Mouse (Mus musculus): ENCODE measurements at regions not wholly inside any gene's neighbourhood (a gene's known extent, or its start where the extent isn't known, plus 50 kb on each side); places are given as distances from the start of the nearest gene placed in this dataset.

DNA sequence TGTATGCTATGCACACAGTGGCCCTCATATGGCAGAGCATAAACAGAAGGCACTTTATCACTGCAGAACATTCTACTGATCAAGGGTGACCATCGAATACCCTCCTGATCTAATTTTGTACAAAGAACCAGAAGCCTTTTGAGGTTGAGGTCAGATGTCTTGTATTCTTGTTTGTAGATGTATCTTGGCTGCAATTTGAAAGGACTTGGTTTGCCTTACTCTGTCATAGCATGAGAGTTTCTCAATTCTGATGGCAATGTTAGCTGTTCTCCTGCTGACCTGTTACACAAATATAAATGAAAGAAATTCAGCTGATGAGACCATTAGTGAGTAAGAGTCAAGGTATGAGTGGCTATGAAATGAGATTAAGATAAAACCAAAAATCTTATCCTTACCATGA lies 199.1 kb upstream of the Aldoart1 start:
- intact Hi-C loops (cut with DNase I): no loop called here
- no peak for DNase-seq

DNA sequence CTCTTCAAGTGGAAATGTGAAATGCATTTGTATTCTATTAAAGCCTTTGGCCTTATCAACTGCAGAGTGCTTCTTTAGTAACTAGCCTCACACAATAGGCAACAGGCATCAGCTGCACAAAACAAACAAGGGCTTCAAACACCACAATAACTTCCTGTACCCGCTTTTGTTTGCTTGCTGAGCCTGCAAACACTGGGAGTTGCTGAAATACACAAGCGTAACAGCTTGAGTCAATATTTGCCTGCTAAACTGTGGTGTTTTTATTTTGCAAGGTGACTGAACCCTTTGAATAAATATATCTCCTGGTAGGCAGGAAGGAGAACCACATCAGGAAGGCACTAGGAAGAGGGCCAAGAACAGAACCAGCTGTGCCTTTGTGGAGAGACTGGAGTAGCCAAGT lies 195.4 kb upstream of the Aldoart1 start:
- intact Hi-C loops (cut with DNase I): no loop called here
- no peak for DNase-seq

DNA sequence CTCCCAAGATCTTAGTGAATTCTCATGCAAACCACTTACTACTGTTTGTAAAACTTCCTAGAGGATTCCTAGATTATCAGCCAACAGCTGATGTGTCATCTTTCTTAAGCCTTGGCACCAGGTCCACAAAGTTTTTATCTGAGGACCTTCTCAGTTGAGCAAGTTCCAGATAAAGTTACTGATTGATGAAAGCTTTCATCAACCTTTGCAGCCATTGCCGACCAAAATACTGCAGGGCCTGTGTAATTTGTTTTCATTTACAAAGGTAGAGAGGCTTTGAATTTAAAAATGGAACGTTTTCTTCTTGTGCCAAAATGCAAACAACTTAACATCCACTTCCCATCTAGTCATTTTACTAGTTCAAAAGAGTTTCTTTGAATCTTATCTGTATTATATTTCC lies 191.9 kb upstream of the Aldoart1 start:
- intact Hi-C loops (cut with DNase I): loop anchor here (5.0 kb wide), 1 partner anchor 842 kb away; the partner anchor contains the start of gene Tle1
- no peak for DNase-seq

DNA sequence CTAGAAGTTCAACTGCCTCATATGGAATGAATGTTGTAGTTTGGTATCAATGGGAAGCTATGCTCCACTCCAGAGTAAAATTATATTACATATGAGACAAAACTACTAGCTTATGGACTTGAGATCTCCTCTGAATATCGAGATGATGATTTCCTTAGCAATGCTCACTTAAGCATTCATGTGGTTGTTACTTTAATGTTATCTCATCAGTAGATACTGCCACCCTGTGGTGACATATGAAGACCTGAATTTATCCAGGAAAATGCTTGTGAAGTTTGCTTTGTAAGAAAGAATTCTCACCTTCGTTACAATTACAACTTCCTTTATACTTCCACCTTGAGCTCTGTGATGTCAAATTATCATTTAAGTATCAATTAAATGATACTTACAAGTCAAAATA lies 190.2 kb upstream of the Aldoart1 start:
- peak; percentile 1 for DNase-seq
- intact Hi-C loops (cut with DNase I): loop anchor here (5.0 kb wide), 1 partner anchor 840 kb away; the partner anchor contains the start of gene Tle1

DNA sequence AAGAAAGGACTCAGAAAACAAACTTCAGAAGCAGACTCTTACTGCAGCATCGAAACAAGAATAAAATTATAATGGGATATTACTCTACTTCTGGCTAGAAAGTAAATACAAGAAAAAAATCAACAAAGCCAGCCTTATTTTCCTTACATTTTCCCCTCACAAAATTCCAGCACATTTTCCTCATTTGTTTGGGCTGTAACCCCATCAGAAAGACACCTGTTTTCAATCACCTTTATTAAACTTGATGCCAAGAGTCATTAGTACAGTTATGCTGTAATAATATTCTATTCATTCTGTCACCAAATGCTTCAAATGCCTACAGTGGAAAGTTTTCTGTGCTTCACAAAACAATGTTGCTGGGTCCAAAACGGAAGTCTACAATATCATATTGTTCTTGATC lies 189.1 kb upstream of the Aldoart1 start:
- intact Hi-C loops (cut with DNase I): loop anchor here (5.0 kb wide), 1 partner anchor 839 kb away; the partner anchor contains the start of gene Tle1
- DNase-seq: no peak

DNA sequence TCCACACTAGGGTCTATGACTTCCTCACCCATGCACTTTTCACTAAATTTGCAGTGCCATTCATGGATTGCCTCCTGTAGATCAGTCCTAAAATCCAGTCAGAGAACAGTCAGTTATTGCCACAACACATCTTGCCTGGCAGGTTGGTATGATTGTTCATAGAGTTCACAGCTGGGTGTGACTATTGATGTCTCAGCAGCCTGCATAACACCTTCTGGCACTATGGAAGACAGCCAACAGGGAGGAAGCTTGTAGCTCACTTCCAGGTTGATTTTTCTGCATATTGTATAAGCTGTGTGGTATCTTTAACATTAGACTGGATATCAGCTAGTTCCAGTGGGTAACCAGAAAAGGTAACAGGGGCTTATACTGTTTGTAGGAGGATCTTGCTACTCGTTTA lies 145.3 kb upstream of the Aldoart1 start:
- DNase-seq: peak; percentile 45
- intact Hi-C loops (cut with DNase I): no loop called here

DNA sequence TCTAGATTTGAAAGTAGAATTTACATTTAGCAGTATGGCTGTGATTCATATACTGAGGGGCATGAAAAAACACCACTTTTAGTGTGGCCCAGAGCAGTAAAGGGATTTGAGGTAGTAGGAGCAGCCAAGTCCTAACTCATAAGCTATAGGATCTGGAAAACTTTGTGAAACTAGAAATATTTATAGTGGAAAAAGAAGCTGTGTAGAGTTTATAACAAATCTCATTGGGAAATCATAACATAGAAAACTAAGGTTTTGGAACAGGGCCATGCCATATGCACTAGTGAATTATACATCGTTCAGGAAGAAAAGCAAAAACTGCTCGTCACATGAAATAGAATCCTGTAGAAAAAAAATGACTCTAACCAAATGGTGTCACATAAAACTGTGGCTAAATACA lies 143.7 kb upstream of the Aldoart1 start:
- intact Hi-C loops (cut with DNase I): no loop called here
- no peak for DNase-seq

DNA sequence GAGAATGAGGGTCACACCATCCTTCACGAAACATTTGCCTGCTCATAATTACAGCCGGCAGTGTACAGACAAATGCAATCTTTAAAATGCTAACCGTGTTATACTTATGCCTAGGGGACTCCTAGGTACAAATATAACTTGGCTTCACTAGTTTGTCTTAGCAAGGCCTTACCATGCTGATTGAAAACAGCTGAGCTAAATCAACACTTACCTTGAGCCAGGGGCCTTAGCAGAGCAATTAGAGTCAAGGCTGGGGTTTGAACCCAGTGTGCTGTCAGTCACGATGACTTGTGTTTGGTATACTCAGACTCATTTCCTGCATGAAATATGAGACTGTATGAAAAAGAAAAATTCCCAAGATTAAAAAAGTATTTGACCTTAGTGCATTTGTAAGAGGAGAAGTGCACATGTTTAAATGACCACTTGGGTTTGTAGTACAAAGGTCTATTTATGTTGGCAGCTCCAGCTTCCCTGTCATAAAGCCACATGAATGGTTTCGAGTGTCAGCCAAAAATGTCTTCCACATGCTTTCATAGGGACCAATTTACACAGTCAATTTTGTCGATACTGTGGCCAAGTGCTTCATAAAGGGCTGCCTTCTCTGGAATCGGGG lies 94.0 kb upstream of the Aldoart1 start:
- intact Hi-C loops (cut with DNase I): no loop called here

DNA sequence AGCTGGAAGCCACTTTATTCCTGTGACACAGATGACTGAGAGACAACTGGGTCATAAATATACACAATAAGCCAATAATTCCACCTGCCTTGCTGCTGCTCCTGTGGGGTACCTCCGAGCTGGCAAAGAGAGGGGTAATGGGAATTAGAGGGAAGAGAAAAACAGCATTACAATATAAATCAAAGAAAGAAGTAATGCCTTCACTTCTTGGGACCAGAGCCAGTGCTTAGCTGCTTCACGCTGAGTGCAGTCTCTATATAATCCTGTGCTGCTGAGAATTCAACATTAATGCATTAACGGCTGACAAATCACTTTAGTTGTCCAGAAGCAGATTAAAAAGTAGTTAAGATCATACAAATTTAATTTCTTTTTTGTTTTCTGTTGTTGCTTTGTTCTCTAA lies 71.0 kb upstream of the Aldoart1 start:
- intact Hi-C loops (cut with DNase I): no loop called here
- DNase-seq: peak; percentile 31

More for the DNA sequence above, 94.0 kb upstream of the Aldoart1 start:
- DNase-seq: no peak

DNA sequence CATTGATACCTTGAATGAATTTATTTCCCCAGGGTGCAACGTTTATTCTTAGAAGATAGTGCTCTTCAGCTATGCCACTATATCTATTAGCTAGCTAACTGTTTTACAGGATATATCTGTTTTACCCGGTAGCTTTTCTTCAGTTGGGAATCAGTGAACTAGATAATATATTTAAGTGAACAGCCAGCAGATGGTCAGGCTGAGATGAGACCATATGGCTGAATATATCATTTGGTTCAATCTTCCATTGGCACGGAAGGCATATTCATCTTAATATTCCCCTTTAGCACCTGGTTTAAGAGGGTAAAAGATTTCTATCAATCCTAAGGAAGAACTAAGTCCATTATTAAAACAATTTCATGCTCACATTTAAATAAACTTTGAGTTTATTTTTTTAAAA lies 62.6 kb upstream of the Aldoart1 start:
- intact Hi-C loops (cut with DNase I): no loop called here

More for the DNA sequence above, 62.6 kb upstream of the Aldoart1 start:
- DNase-seq: no peak
